Mouse (Mus musculus): ENCODE measurements around the gene D7Ertd443e.

The D7Ertd443e gene

GRCm38 (mm10) chr7:134289611-134290301, 95.7 kb downstream of the D7Ertd443e start:
- DNase-seq (ENCODE audit: low spot score in 2 of 2) = no peak

DNA sequence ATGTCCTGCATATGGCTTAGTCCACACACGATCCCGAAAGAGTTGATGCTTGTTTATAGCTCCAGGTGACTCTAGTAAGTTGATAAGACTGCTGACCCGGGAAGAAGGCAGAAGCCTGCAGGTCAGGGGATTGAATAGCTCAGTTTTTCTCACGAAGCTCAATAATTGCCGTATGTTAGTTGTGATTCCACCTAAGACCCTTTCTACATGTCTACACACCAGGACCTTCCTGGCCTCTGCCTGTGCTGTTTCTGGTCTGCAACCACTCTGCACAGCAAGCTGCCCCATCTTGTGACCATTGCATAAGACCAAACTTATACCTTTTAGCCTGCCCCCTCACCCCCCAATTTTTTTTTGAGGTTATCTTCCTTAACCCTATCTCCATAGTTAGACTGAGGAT, 96.3 kb downstream of the D7Ertd443e start:
- DNase-seq (ENCODE audit: low spot score in 2 of 2) = no peak

- DNase-seq (ENCODE audit: low spot score in 2 of 2) = no peak
Observed at GRCm38 (mm10) chr7:134287570-134288222, 97.8 kb downstream of the D7Ertd443e start.

GRCm38 (mm10) chr7:134272956-134273355, 112.5 kb downstream of the D7Ertd443e start:
- DNase-seq (ENCODE audit: low spot score in 2 of 2) = no peak

DNA sequence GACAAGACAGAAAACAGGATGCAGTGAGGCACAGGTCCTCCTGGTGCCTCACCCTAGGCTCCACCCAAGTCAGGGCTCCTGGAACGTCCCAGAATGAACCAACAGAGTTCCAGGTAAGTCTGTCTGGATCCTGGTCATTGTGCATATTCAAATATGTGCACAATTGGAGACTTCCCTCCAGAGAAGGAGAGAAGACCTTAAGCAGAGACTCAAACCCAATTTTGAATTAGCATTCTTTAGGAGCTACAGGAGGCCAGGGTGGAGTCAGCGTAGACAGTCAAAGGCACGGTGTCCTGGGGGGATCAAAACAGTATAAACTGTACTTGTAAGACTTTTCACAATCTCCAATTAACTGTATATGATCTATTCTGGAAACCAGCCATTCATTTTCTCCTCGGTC, 113.0 kb downstream of the D7Ertd443e start:
- DNase-seq (ENCODE audit: low spot score in 2 of 2) = no peak

DNA sequence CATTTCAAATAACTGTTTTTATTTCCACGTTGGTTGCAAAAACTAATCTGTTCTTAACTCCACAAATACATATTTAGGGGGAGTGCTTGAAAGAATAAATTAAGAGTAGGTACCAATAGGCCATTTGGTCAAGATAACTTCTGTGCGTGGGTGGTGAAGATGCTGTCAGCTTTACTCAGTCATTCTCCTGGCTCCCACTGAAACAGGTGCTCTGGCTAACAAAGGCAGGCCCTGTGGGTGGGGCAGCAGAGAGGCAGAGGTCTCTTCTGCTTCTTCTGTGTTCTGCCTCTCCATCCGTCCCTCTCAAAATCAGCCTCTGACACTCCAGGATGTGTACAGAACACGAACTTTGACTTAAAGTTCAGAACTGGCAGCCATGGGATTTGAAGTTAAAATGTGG, 119.7 kb downstream of the D7Ertd443e start:
- DNase-seq (ENCODE audit: low spot score in 2 of 2) = no peak

GRCm38 (mm10) chr7:134263146-134263906, 122.1 kb downstream of the D7Ertd443e start:
- DNase-seq (ENCODE audit: low spot score in 2 of 2) = peak; percentile 35 to 79

- DNase-seq (ENCODE audit: low spot score in 2 of 2) = no peak
Observed at GRCm38 (mm10) chr7:134261003-134261701, 124.3 kb downstream of the D7Ertd443e start.

GRCm38 (mm10) chr7:134250273-134250870, 135.1 kb downstream of the D7Ertd443e start:
- no peak for DNase-seq (ENCODE audit: low spot score in 2 of 2)

DNA sequence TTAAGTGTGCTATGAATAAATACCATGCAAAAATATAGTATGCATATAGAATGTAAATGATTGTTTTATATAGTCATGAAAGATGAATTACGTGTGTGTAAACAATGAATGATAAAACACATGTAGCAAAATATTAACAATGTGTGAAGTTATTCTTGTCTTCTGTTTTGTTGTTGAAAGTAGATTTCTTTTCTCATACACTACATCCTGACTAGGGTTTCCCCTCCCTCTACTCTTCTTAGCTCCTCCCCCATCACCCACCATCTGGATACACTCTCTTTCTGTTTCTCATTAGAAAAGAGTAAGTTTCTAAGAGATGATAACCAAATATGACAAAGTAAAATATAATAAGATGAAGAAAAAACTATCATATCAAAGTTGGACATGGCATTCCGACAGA, 137.4 kb downstream of the D7Ertd443e start:
- no peak for DNase-seq (ENCODE audit: low spot score in 2 of 2)

GRCm38 (mm10) chr7:134246624-134247023, 138.8 kb downstream of the D7Ertd443e start:
- DNase-seq (ENCODE audit: low spot score in 2 of 2) = no peak

- DNase-seq (ENCODE audit: low spot score in 2 of 2) = no peak
Observed at GRCm38 (mm10) chr7:134242773-134243172, 142.7 kb downstream of the D7Ertd443e start.

DNA sequence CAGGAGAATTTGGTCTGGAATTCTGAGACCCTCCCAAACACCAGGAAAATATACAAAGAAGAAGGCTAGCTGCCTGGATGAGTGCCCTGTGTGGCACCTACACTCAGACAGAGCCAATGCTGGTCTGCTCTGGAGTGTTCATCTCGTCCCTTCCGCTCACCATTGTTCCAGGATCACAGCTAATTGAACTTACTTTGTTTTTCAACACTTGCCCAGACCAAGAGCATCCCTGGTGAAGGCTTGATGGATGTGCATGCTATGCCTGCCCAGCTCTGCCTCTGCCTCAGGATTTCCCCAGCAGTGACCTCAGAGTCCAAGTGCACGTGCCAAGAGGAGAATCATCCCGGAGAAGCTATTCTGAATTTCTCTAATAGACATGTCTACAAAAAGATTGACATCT, 144.2 kb downstream of the D7Ertd443e start:
- no peak for DNase-seq (ENCODE audit: low spot score in 2 of 2)

DNA sequence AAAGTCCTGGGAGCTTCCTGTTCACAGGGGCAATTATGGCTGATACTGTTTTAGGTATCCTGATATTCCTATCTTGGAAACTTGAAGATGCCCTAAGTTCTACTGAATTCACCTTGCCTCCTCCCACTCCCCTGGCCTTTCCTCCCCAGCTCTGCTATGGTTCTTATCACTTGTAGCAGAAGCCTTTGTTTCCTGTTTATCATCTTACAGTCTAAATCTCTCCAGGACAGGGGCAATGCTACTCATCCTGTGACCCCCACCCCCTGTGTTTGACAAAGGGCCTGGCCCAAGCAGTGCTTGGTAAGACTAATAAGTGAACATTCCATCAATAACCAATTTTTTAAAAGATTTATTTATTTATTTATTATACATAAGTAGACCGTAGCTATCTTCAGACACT, 144.9 kb downstream of the D7Ertd443e start:
- DNase-seq (ENCODE audit: low spot score in 2 of 2) = no peak

GRCm38 (mm10) chr7:134238863-134239262, 146.6 kb downstream of the D7Ertd443e start:
- no peak for DNase-seq (ENCODE audit: low spot score in 2 of 2)

GRCm38 (mm10) chr7:134237356-134237755, 148.1 kb downstream of the D7Ertd443e start:
- no peak for DNase-seq (ENCODE audit: low spot score in 2 of 2)

DNA sequence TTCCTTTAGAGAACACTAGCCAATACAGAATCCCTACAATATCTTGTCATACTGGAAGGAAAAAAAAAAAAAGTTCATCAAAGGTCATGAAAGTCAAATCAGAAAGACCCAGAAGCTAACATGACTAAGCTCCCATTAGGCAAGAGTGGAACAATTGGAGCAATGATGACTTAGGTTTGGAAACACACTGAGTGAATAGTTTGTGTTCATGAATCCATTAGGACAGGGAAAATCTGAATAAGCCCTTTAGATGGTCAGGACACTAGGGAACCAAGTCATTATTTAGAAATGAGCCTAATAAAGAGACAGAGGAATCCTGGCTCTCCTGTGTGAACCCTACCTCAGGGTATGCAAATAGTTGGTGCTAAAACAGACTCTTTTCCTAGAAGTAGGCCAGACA, 148.7 kb downstream of the D7Ertd443e start:
- no peak for DNase-seq (ENCODE audit: low spot score in 2 of 2)

DNA sequence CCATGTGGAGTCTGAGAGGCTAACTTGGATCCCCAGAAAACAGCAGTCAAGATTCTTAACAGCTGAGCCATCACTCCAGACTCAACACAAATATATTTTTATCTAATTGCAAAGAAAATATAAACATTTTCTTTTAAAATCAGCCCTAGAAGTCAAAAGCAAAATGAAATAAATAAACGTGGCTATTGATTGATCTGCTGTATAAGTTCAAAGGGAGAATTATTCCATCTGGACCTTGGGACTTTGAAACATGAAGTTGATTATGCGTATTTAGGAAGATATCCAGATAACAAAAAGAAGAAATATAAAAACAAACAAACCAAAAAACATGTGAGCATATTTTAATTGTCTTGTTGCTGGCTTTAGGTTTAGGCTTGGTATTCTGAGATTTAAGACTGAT, 149.9 kb downstream of the D7Ertd443e start:
- no peak for DNase-seq (ENCODE audit: low spot score in 2 of 2)

- no peak for DNase-seq (ENCODE audit: low spot score in 2 of 2)
Observed at GRCm38 (mm10) chr7:134231378-134232346, 153.8 kb downstream of the D7Ertd443e start, which contains the start of gene Adam12. TSS of gene Adam12 (minus strand) at chr7:134232146.

- no peak for DNase-seq (ENCODE audit: low spot score in 2 of 2)
Observed at GRCm38 (mm10) chr7:134230708-134231107, 154.8 kb downstream of the D7Ertd443e start.
